Mouse (Mus musculus): ENCODE measurements at regions not wholly inside any gene's neighbourhood (a gene's known extent, or its start where the extent isn't known, plus 50 kb on each side); places are given as distances from the start of the nearest gene placed in this dataset.

DNA sequence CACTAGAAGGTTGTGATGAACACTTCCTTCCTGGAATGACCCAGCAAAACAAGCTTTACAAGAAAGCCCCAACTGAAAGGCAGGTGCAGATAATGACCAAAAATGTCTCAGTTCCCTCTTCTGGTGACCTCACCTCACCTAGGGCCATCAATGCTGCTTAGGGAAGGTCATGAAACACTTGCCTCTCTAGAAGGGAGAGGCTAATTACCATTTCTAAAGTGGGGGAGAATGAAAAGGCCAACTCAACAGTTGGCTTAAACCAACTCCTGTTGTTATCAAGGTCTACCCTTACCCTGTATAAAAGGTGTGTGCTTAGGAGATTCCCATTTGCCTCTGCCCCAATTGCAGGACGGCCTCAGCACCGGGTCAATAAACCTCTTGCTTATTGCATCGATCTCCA lies 1156.7 kb downstream of the Mrps31 start:
- TF ChIP-seq MAX (IDR thresholded peaks at IDR 0.05) (no peak), FOSL1 (IDR thresholded peaks at IDR 0.05; ENCODE audit: insufficient read depth, low read length, poor library complexity, severe bottlenecking) (no peak), MYOD1 (IDR thresholded peaks at IDR 0.05; ENCODE audit: control insufficient read depth, insufficient read length, low read depth) (no peak), CTCF (IDR thresholded peaks at IDR 0.05; ENCODE audit: control insufficient read depth, insufficient read depth, insufficient read length) (no peak), USF1 (IDR thresholded peaks at IDR 0.05; ENCODE audit: low read depth) (no peak), MYOG (IDR thresholded peaks at IDR 0.05; ENCODE audit: control insufficient read depth, extremely low read depth, insufficient read length) (no peak), CEBPB (IDR thresholded peaks at IDR 0.05; ENCODE audit: low read depth) (no peak)
- Histone ChIP-seq H3K27me3 (ENCODE audit: control insufficient read depth, insufficient read depth, insufficient read length) (no peaks in the 10 kb centered on the region), H3K79me3 (ENCODE audit: low read depth) (no peaks in the 10 kb centered on the region), H3K4me3 (ENCODE audit: insufficient read depth, poor library complexity, severe bottlenecking) (no peak overlapping the region), H3K36me3 (ENCODE audit: control insufficient read depth, insufficient read depth) (no peaks in the 10 kb centered on the region), H3ac (ENCODE audit: control insufficient read depth, insufficient read length, low read depth) (no peak overlapping the region), H3K79me2 (ENCODE audit: control insufficient read depth, insufficient read depth) (no peaks in the 10 kb centered on the region)

DNA sequence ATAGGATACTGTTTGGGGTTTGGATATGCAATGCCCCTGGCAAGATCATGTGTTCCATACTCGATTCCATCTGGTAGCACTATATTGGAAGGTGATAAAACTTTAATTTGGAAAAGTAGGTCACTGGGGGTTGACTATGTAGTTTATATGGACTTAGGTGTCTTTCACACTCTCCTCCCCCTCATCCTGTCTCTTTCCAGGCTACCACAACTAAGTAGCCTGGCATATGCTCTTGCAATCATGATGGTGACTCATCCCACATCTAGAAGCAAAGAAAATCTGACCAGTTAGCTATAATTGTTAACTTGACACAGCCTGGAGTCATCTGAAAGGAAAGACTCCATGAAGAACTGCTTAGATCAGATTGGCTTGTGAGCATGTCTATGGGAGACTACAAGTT lies 1154.3 kb downstream of the Adam3 start:
- Histone ChIP-seq H3K4me3 (ENCODE audit: insufficient read depth, poor library complexity, severe bottlenecking) (no peak overlapping the region), H3K36me3 (ENCODE audit: control insufficient read depth, insufficient read depth) (no peaks in the 10 kb centered on the region), H3K79me2 (ENCODE audit: control insufficient read depth, insufficient read depth) (no peaks in the 10 kb centered on the region), H3ac (ENCODE audit: control insufficient read depth, insufficient read length, low read depth) (no peak overlapping the region), H3K79me3 (ENCODE audit: low read depth) (no peaks in the 10 kb centered on the region), H3K27me3 (ENCODE audit: control insufficient read depth, insufficient read depth, insufficient read length) (no peaks in the 10 kb centered on the region)
- TF ChIP-seq MAX (IDR thresholded peaks at IDR 0.05) (no peak), FOSL1 (IDR thresholded peaks at IDR 0.05; ENCODE audit: insufficient read depth, low read length, poor library complexity, severe bottlenecking) (no peak), MYOG (IDR thresholded peaks at IDR 0.05; ENCODE audit: control insufficient read depth, extremely low read depth, insufficient read length) (no peak)

DNA sequence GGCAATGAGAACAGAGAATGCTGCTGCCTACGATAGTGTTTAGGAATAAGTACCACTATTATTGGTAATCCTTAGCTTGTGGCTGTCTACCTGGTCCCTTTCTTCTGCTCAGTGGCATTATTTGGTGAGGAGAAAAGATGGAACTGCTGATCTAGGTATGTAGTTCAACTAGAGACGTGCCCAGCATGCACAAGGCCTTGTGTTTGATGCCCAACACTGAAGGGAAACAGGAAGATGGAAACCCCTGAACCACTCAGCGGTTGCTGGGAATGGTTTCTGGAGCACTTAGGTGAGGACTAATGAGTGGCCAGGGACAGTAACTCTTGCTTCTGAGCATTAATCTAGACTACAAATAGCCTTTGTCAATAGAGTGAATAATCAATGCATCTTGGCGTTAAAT lies 1145.5 kb downstream of the Adam3 start:
- H3K4me3 ChIP-seq (ENCODE audit: insufficient read depth, poor library complexity, severe bottlenecking): no peak overlapping the region
- no peaks in the 10 kb centered on the region for H3K36me3 ChIP-seq (ENCODE audit: control insufficient read depth, insufficient read depth)
- TF ChIP-seq MYOD1 (IDR thresholded peaks at IDR 0.05; ENCODE audit: control insufficient read depth, insufficient read length, low read depth): no peak
- TF ChIP-seq USF1 (IDR thresholded peaks at IDR 0.05; ENCODE audit: low read depth): no peak
- no peak for TF ChIP-seq CTCF (IDR thresholded peaks at IDR 0.05; ENCODE audit: control insufficient read depth, insufficient read depth, insufficient read length)
- no peak for TF ChIP-seq MYOG (IDR thresholded peaks at IDR 0.05; ENCODE audit: control insufficient read depth, extremely low read depth, insufficient read length)
- TF ChIP-seq CEBPB (IDR thresholded peaks at IDR 0.05; ENCODE audit: low read depth): no peak
- TF ChIP-seq FOSL1 (IDR thresholded peaks at IDR 0.05; ENCODE audit: insufficient read depth, low read length, poor library complexity, severe bottlenecking): no peak
- no peak for TF ChIP-seq MAX (IDR thresholded peaks at IDR 0.05)
- no peaks in the 10 kb centered on the region for H3K79me3 ChIP-seq (ENCODE audit: low read depth)
- H3K27me3 ChIP-seq (ENCODE audit: control insufficient read depth, insufficient read depth, insufficient read length): no peaks in the 10 kb centered on the region
- no peaks in the 10 kb centered on the region for H3K79me2 ChIP-seq (ENCODE audit: control insufficient read depth, insufficient read depth)
- no peak overlapping the region for H3ac ChIP-seq (ENCODE audit: control insufficient read depth, insufficient read length, low read depth)

DNA sequence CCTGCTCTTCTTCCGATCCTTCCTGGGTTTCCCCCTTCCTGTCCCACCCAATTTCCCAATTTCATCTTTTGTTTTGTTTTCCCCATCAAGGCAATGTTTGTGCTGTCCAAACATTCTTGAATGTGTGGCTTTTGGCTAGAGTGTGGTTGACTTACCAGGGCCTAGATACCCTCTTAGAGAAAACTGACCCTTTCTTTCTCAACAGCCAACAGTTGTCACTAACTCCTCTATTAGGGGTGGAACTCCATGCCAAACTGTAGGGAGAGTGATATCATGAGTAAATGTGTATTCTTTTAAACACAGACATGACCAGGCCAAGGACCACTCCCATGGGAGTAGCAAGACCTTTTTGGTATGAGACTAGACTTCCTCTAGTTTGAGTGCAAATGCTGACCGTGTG lies 1145.0 kb downstream of the Adam3 start:
- Histone ChIP-seq H3ac (ENCODE audit: control insufficient read depth, insufficient read length, low read depth) (no peak overlapping the region), H3K79me3 (ENCODE audit: low read depth) (no peaks in the 10 kb centered on the region), H3K27me3 (ENCODE audit: control insufficient read depth, insufficient read depth, insufficient read length) (no peaks in the 10 kb centered on the region), H3K79me2 (ENCODE audit: control insufficient read depth, insufficient read depth) (no peaks in the 10 kb centered on the region), H3K4me3 (ENCODE audit: insufficient read depth, poor library complexity, severe bottlenecking) (no peak overlapping the region), H3K36me3 (ENCODE audit: control insufficient read depth, insufficient read depth) (no peaks in the 10 kb centered on the region)
- TF ChIP-seq MYOG (IDR thresholded peaks at IDR 0.05; ENCODE audit: control insufficient read depth, extremely low read depth, insufficient read length) (no peak), CTCF (IDR thresholded peaks at IDR 0.05; ENCODE audit: control insufficient read depth, insufficient read depth, insufficient read length) (no peak), FOSL1 (IDR thresholded peaks at IDR 0.05; ENCODE audit: insufficient read depth, low read length, poor library complexity, severe bottlenecking) (no peak), MAX (IDR thresholded peaks at IDR 0.05) (no peak), CEBPB (IDR thresholded peaks at IDR 0.05; ENCODE audit: low read depth) (no peak)

Data from C2C12 (cell line).